Mouse (Mus musculus): ENCODE measurements around the gene Rin3. TPM values are rescaled to one million over a fixed set of nuclear protein-coding genes. Genes with fewer than 3 reads are reported as not detected.

Gene Rin3
- total and polyA plus RNA-seq, 3 experiments = 17.5 to 38.9 TPM; not detected in 1

DNA sequence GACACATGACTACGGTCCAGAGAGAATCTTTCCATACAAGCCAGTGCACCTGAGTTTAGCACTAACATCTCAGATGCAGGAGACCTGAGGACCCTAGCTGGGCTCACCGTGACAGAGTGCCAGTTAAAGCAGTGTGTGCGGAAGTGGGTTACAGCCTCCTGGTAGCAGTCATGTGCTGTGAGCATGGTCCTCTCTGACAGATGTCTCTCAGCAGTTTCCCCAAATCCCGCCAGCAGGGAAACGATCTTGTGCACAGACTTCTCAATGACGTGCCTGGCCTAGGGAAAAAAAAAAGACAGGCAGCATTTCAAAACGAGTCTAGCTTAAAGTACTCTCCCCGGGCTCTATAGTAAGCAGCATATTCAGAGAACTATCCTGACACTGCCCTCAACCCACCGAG is 112.7 kb downstream of the Rin3 start:
- H3K27ac ChIP-seq (ENCODE audit: control insufficient read depth, low read depth, low read length) = no peak overlapping the region
- H3K27me3 ChIP-seq (ENCODE audit: control insufficient read depth in 1 of 2, insufficient read depth in 2 of 2, low read length in 2 of 2) = no peaks in the 10 kb centered on the region
- no peak for DNase-seq (ENCODE audit: low read depth, low spot score)
- H3K36me3 ChIP-seq (ENCODE audit: control insufficient read depth in 1 of 2, insufficient read depth in 2 of 2, low read length in 2 of 2) = peaks cover 0 to 2% of the 10 kb centered on the region in 2 experiments; a peak in 1 of 4 replicates
- H3K9ac ChIP-seq (ENCODE audit: control insufficient read depth, low read depth, low read length, poor library complexity, severe bottlenecking) = no peak overlapping the region
- H3K4me1 ChIP-seq (ENCODE audit: control insufficient read depth in 1 of 2, insufficient read depth in 2 of 2, low read length in 2 of 2) = no peaks in the 10 kb centered on the region
- H3K9me3 ChIP-seq (replicated peaks; ENCODE audit: insufficient read depth, low read length) = no peaks in the 10 kb centered on the region
- H3K4me3 ChIP-seq (ENCODE audit: control insufficient read depth in 1 of 2, insufficient read depth in 1 of 2, low read depth in 2 of 2, low read length in 2 of 2) = no peak overlapping the region
- TF ChIP-seq CHD1 (IDR thresholded peaks at IDR 0.05; ENCODE audit: low read depth, low read length) (no peak), MYB (IDR thresholded peaks at IDR 0.05; ENCODE audit: low read depth, low read length) (no peak), SMC3 (IDR thresholded peaks at IDR 0.05; ENCODE audit: low read depth, low read length) (no peak), MAFK (IDR thresholded peaks at IDR 0.05; ENCODE audit: borderline replicate concordance, low read depth, low read length) (no peak), GABPA (IDR thresholded peaks at IDR 0.05; ENCODE audit: low read depth, low read length) (no peak)
- H3K79me2 ChIP-seq (ENCODE audit: control insufficient read depth, insufficient read depth, low read length, poor library complexity) = no peaks in the 10 kb centered on the region

DNA sequence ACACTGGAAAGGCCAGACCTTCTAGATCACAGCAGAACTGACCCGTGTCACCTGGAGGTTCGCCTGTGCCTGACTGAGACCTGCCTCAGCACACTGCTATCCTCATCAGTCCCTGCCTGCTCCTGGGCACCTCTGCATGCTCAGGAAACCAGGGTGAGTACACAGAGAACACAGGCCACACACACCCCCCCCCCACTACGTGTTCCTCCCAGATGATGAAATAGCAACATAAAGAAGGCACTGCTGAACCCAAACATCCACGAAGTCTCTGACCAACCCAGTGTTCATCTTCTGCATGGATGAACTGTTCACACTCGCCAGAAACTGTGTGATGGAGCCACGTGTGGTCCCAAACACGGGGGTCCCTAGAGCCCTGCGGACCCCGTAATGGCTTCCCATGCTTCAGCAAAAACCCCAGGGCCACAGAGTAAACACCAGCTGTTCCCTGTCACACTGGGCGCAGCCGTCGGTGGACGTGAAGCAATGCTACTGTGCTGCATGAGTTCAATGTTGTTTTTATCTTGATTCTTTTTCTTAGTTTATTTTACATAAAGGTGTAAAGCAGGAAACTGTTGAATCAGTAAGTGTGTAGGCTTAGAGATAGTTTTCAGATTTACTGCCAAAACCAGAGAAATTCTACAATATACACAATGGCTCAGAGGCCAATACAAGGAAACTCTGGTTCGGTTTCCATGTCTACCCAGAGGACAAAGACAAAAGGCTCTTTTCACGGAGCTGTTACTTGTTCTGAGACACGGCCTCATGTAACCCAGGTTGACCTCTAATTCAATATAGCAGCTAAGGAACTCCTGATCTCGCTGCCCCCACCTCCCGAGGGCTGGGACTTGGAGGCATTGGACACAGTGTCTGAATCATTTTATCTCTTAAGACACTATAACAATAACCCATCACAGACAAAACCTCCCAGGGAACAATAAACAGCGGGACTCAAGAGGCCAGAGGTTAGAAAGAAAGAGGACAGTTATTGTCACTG is 113.4 kb downstream of the Rin3 start:
- Histone ChIP-seq H3K79me2 (ENCODE audit: control insufficient read depth, insufficient read depth, low read length, poor library complexity) (no peaks in the 10 kb centered on the region), H3K4me3 (ENCODE audit: control insufficient read depth in 1 of 2, insufficient read depth in 1 of 2, low read depth in 2 of 2, low read length in 2 of 2) (no peak overlapping the region), H3K27ac (ENCODE audit: control insufficient read depth, low read depth, low read length) (no peak overlapping the region), H3K9me3 (replicated peaks; ENCODE audit: insufficient read depth, low read length) (no peaks in the 10 kb centered on the region), H3K9ac (ENCODE audit: control insufficient read depth, low read depth, low read length, poor library complexity, severe bottlenecking) (no peak overlapping the region), H3K36me3 (ENCODE audit: control insufficient read depth in 1 of 2, insufficient read depth in 2 of 2, low read length in 2 of 2) (no peaks in the 10 kb centered on the region), H3K4me1 (ENCODE audit: control insufficient read depth in 1 of 2, insufficient read depth in 2 of 2, low read length in 2 of 2) (no peaks in the 10 kb centered on the region), H3K27me3 (ENCODE audit: control insufficient read depth in 1 of 2, insufficient read depth in 2 of 2, low read length in 2 of 2) (no peaks in the 10 kb centered on the region)
- TF ChIP-seq RAD21 (IDR thresholded peaks at IDR 0.05; ENCODE audit: low read depth, low read length) (no peak), ELF1 (IDR thresholded peaks at IDR 0.05; ENCODE audit: low read depth, low read length) (no peak), ETS1 (IDR thresholded peaks at IDR 0.05; ENCODE audit: low read depth, low read length) (no peak)
- DNase-seq (ENCODE audit: low read depth, low spot score) = no peak

DNA sequence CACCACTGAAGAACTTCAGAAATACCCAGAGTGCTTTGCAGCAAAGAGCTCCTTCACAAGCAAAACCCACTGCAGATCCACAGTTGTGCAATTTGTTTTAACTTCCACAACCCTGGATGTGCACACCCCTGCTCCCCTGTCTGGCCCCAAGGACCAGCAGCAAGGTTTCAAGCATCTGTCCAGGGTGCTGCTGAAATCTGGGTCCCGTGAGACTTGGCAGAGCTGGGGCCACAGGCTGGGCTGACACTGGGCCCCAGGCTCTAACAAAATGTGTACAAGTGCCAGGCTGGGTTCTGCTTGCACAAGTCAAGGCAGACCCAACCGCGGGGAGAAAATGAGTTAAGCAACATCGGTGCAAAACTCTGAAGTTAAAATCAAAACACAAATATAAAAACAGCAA is 115.7 kb downstream of the Rin3 start:
- no peak overlapping the region for H3K4me3 ChIP-seq (ENCODE audit: control insufficient read depth in 1 of 2, insufficient read depth in 1 of 2, low read depth in 2 of 2, low read length in 2 of 2)
- H3K27ac ChIP-seq (ENCODE audit: control insufficient read depth, low read depth, low read length) = no peak overlapping the region
- TF ChIP-seq NRF1 (IDR thresholded peaks at IDR 0.05; ENCODE audit: insufficient read depth, low read depth, low read length, poor library complexity, severe bottlenecking) (no peak), POLR2A (IDR thresholded peaks at IDR 0.05; ENCODE audit: control insufficient read depth in 1 of 2, insufficient read depth in 1 of 2, low read depth in 1 of 2, low read length in 2 of 2, poor library complexity in 1 of 2) (no peak), MYB (IDR thresholded peaks at IDR 0.05; ENCODE audit: low read depth, low read length) (no peak), UBTF (IDR thresholded peaks at IDR 0.05; ENCODE audit: borderline replicate concordance, insufficient read depth, low read depth, low read length) (no peak), TAL1 (IDR thresholded peaks at IDR 0.05; ENCODE audit: low read length) (no peak), ELF1 (IDR thresholded peaks at IDR 0.05; ENCODE audit: low read depth, low read length) (no peak), MEF2A (IDR thresholded peaks at IDR 0.05; ENCODE audit: extremely low read depth, insufficient replicate concordance, low read depth, low read length, poor library complexity, severe bottlenecking) (no peak), CHD1 (IDR thresholded peaks at IDR 0.05; ENCODE audit: low read depth, low read length) (no peak)
- H3K4me1 ChIP-seq (ENCODE audit: control insufficient read depth in 1 of 2, insufficient read depth in 2 of 2, low read length in 2 of 2) = no peaks in the 10 kb centered on the region
- no peak overlapping the region for H3K9ac ChIP-seq (ENCODE audit: control insufficient read depth, low read depth, low read length, poor library complexity, severe bottlenecking)
- no peaks in the 10 kb centered on the region for H3K79me2 ChIP-seq (ENCODE audit: control insufficient read depth, insufficient read depth, low read length, poor library complexity)
- no peak for DNase-seq (ENCODE audit: low read depth, low spot score)
- no peaks in the 10 kb centered on the region for H3K27me3 ChIP-seq (ENCODE audit: control insufficient read depth in 1 of 2, insufficient read depth in 2 of 2, low read length in 2 of 2)
- H3K36me3 ChIP-seq (ENCODE audit: control insufficient read depth in 1 of 2, insufficient read depth in 2 of 2, low read length in 2 of 2) = no peaks in the 10 kb centered on the region
- no peaks in the 10 kb centered on the region for H3K9me3 ChIP-seq (replicated peaks; ENCODE audit: insufficient read depth, low read length)

Measured in MEL (cell line).